Mouse (Mus musculus) liver, embryonic 14 days (tissue): Measurements from ENCODE around the gene Kbtbd3. TPM values are rescaled to one million over a fixed set of nuclear protein-coding genes. Genes with fewer than 3 reads are reported as not detected.

Experiments used
- polyA plus RNA-seq: library from polyadenylated mRNA; depleted of rRNA; stranded (reverse); fragments of >200 nt; gene quantifications from 2 replicates; pipeline ENCODE4 v1.2.3, GENCODE M21; 2012; rRNA removed

Gene Kbtbd3
- 1.4 and 1.5 TPM in 2 replicates for polyA plus RNA-seq

DNA sequence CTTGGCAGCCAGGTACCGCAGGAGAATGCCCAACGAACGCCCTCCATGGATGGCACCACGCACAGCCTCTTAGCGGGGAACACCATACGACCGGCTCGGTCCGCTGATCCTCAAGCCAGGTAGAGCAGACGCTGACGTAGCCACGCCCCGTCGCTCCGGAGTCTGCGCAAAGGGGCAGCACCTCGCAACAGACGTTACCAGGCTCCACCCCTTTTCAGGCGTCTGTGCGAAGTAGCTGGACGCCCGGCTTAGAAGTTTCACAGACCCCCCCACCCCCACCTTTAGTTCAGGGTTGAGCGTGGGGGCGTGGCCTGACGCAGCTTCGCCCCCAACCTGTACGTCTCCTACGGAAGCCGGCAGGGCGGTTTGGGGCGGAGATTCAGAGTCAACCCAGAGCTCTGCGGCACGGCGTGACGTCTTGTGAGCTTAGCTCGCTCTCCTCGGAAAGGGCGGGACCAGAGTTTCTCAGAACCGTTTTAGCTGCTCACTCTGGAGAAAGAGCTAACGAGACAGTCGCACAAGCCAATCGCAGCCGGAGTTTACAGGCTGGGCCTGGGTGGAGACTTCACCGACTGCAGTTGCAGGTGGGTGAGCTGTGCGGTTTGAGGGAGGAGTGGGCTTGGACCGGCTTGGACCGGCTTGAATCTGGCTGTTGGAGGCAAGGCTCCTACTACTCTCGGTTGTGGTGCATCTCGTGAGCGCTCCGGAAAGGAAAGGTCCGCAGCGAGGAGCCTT is at the start of gene Kbtbd3, which contains the start of gene Aasdhppt:
Kbtbd3 (plus strand) TSS at position 483 of the 735 bp plus-strand sequence.
Aasdhppt (minus strand) TSS at position 121 of the 735 bp plus-strand sequence.

GRCm38 (mm10) chr9:4375828-4376639 is 66.4 kb downstream of the Kbtbd3 start, which contains the start of gene Msantd4:
Msantd4 (plus strand) TSS chr9:4376562.

Other genes with a start within 250 kb of the Kbtbd3 start
- 4.1 and 5.3 TPM in 2 replicates for gene Aasdhppt, start 362 bp upstream of the Kbtbd3 start, polyA plus RNA-seq
- 4.8 and 5.4 TPM in 2 replicates for gene Msantd4, start 66.7 kb downstream of the Kbtbd3 start, polyA plus RNA-seq